Mouse (Mus musculus): ENCODE measurements around the gene Aamp. TPM values are rescaled to one million over a fixed set of nuclear protein-coding genes. Genes with fewer than 3 reads are reported as not detected.

Aamp gene
- polyA plus RNA-seq, 1 experiment from 2014 or later: 211 TPM

DNA sequence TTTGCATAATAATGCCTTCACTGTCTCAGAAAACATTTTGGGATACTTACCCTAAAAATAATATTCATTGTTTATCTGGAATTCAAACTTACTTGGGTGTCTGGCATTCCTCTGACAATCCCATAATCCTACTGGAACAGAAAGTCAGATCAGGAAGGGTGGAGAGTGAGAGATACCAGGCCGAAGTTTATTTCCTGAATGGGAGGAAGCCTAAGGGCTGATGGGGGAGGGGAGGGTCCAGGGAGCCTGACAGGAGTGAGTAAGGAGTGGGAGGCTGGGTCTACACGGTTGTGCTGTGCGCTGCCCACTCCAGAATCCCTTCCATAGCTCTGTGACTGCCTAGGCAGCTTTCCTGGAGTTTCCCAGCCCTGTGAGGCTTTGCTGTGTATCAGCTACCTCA is 25.2 kb upstream of the Aamp start:
- Histone ChIP-seq H3K9me3 (no peaks in the 10 kb centered on the region), H3K4me1 (no peaks in the 10 kb centered on the region; the same call in 1 of the 2 replicates), H3K36me3 (no peaks in the 10 kb centered on the region), H3K4me3 (no peak overlapping the region), H3K4me2 (replicated peaks) (no peak overlapping the region), H3K27me3 (no peaks in the 10 kb centered on the region), H3K27ac (replicated peaks) (no peak overlapping the region), H3K9ac (replicated peaks) (no peak overlapping the region)
- WGBS: 74% methylated on average over 3 of the region's 3 CpGs
- no peak for ATAC-seq (replicated peaks)

- H3K4me1 ChIP-seq: peaks cover 13% of the 10 kb centered on the region
- no peak for ATAC-seq (replicated peaks)
- H3K9ac ChIP-seq (replicated peaks): no peak overlapping the region
- H3K27me3 ChIP-seq: peaks cover 4% of the 10 kb centered on the region; the same call in 1 of the 2 replicates
- H3K9me3 ChIP-seq: no peaks in the 10 kb centered on the region
- H3K27ac ChIP-seq (replicated peaks): no peak overlapping the region
- no peak overlapping the region for H3K4me3 ChIP-seq
- no peak overlapping the region for H3K4me2 ChIP-seq (replicated peaks)
- 84% methylated on average over 10 of the region's 10 CpGs for WGBS
- H3K36me3 ChIP-seq: no peaks in the 10 kb centered on the region
Measured at GRCm38 (mm10) chr1:74308001-74308964, 23.7 kb upstream of the Aamp start.

DNA sequence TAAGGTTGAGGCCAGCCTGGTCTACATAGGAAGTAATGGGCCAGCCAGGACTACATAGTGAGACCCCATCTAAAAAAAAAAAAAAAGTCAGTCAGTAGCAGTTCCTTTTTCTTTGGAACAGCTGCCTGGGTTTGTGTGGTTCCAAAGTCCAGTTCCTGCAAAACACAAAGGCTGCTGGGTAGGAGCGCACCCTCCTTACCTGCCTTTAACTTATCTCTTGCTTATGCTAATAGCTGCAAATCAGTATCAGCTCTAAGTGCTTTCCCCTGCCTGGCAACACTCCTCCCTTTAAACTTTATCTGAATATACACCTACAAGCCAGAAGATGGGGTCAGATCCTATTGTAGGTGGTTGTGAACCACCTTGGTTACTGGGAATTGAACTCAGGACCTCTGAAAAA is 22.6 kb upstream of the Aamp start:
- WGBS: 89% methylated on average over 1 of the region's 1 CpGs
- Histone ChIP-seq H3K27me3 (peaks cover 4% of the 10 kb centered on the region; the same call in 1 of the 2 replicates), H3K27ac (replicated peaks) (no peak overlapping the region), H3K4me2 (replicated peaks) (no peak overlapping the region), H3K4me1 (peaks cover 13% of the 10 kb centered on the region), H3K9ac (replicated peaks) (no peak overlapping the region), H3K4me3 (no peak overlapping the region), H3K9me3 (no peaks in the 10 kb centered on the region), H3K36me3 (no peaks in the 10 kb centered on the region)
- no peak for ATAC-seq (replicated peaks)

DNA sequence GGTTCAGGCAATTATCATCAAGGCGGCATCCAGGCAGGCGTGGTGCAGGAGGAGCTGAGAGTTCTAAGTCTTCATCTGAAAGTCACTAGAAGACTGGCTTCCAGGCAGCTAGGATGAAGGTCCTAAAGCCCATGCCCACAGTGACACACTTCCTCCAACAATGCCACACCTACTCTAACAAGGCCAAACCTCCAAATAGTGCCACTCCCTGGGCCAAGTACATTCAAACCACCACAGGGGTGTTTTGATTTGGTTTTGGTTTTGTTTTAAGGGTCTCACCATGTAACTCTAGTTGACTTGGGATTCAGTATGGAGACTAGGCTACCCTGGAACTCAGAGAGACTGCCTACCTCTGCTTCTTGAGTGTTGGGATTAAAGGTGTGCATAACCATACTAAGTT is 21.0 kb upstream of the Aamp start, which contains the start of gene Tmbim1:
Tmbim1 (minus strand) TSS at position 101 of the 400 bp plus-strand sequence.
- WGBS: 85% methylated on average over 2 of the region's 2 CpGs
- peaks cover 4% of the 10 kb centered on the region; the same call in 1 of the 2 replicates for H3K27me3 ChIP-seq
- no peak within 1 kb of the TSS for H3K4me3 ChIP-seq
- H3K36me3 ChIP-seq: no peaks in the 10 kb centered on the region
- peaks cover 13% of the 10 kb centered on the region for H3K4me1 ChIP-seq
- no peak within 1 kb of the TSS for H3K9ac ChIP-seq (replicated peaks)
- peak within 1 kb of the TSS; percentile 81; the same call in 1 of the 2 replicates for H3K4me2 ChIP-seq (replicated peaks)
- no peaks in the 10 kb centered on the region for H3K9me3 ChIP-seq
- ATAC-seq (replicated peaks): no peak
- no peak within 1 kb of the TSS for H3K27ac ChIP-seq (replicated peaks)

- no peak overlapping the region for H3K9ac ChIP-seq (replicated peaks)
- ATAC-seq (replicated peaks): no peak
- no peak overlapping the region for H3K27ac ChIP-seq (replicated peaks)
- WGBS: 70% methylated on average over 4 of the region's 4 CpGs
- no peaks in the 10 kb centered on the region for H3K36me3 ChIP-seq
- peaks cover 13% of the 10 kb centered on the region for H3K4me1 ChIP-seq
- H3K9me3 ChIP-seq: no peaks in the 10 kb centered on the region
- H3K27me3 ChIP-seq: peaks cover 4% of the 10 kb centered on the region; the same call in 1 of the 2 replicates
- no peak overlapping the region for H3K4me2 ChIP-seq (replicated peaks)
- H3K4me3 ChIP-seq: no peak overlapping the region
Measured at GRCm38 (mm10) chr1:74304946-74305345, 20.4 kb upstream of the Aamp start.

- Histone ChIP-seq H3K9me3 (no peaks in the 10 kb centered on the region), H3K27ac (replicated peaks) (no peak overlapping the region), H3K4me1 (peaks cover 13% of the 10 kb centered on the region), H3K36me3 (no peaks in the 10 kb centered on the region), H3K4me3 (peak overlapping the region; percentile 45), H3K9ac (replicated peaks) (peak overlapping the region; percentile 50; the same call in 1 of the 2 replicates), H3K27me3 (peaks cover 4% of the 10 kb centered on the region; the same call in 1 of the 2 replicates), H3K4me2 (replicated peaks) (peak overlapping the region; percentile 81)
- WGBS: 11% methylated on average over 12 of the region's 12 CpGs
- ATAC-seq (replicated peaks): no peak
Measured at GRCm38 (mm10) chr1:74304339-74304790, 19.8 kb upstream of the Aamp start.

- Histone ChIP-seq H3K4me3 (peak overlapping the region; percentile 45), H3K9me3 (no peaks in the 10 kb centered on the region), H3K36me3 (no peaks in the 10 kb centered on the region), H3K27me3 (peaks cover 4% of the 10 kb centered on the region; the same call in 1 of the 2 replicates), H3K4me2 (replicated peaks) (peak overlapping the region; percentile 81), H3K27ac (replicated peaks) (no peak overlapping the region), H3K4me1 (peaks cover 13% of the 10 kb centered on the region), H3K9ac (replicated peaks) (peak overlapping the region; percentile 50)
- peak; percentile 72; the same call in 1 of the 2 replicates for ATAC-seq (replicated peaks)
- WGBS: 1% methylated on average over 56 of the region's 56 CpGs
Measured at GRCm38 (mm10) chr1:74303509-74304338, 19.2 kb upstream of the Aamp start.

GRCm38 (mm10) chr1:74302835-74303234 is 18.3 kb upstream of the Aamp start:
- Histone ChIP-seq H3K27me3 (peaks cover 4% of the 10 kb centered on the region; the same call in 1 of the 2 replicates), H3K4me3 (no peak overlapping the region), H3K4me2 (replicated peaks) (no peak overlapping the region), H3K4me1 (peaks cover 13% of the 10 kb centered on the region), H3K9me3 (no peaks in the 10 kb centered on the region), H3K36me3 (no peaks in the 10 kb centered on the region), H3K27ac (replicated peaks) (no peak overlapping the region), H3K9ac (replicated peaks) (no peak overlapping the region)
- WGBS: 83% methylated on average over 2 of the region's 2 CpGs
- ATAC-seq (replicated peaks): no peak

DNA sequence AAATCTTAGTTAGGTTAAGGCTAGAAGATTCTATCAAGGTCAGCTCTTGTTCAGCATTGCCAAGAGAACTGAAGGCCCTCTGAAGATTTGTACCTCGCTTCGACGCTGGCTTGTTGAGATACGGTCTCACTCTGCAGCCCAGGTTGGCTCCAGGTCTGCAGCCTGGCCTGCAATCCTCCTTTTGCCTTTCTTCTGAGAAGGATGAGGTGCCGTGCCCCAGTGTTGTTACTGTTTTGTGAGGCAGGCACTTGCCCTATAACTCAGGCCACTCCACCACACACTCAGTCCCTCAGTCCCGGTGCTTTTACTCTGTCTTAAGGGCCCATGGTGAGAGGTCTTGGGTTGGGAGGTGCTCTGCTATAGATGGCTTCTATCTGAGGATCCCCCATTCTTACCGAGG is 17.7 kb upstream of the Aamp start:
- H3K4me3 ChIP-seq: no peak overlapping the region
- H3K9me3 ChIP-seq: no peaks in the 10 kb centered on the region
- H3K36me3 ChIP-seq: no peaks in the 10 kb centered on the region
- peaks cover 4% of the 10 kb centered on the region; the same call in 1 of the 2 replicates for H3K27me3 ChIP-seq
- no peak for ATAC-seq (replicated peaks)
- H3K9ac ChIP-seq (replicated peaks): no peak overlapping the region
- WGBS: 93% methylated on average over 7 of the region's 7 CpGs
- H3K4me2 ChIP-seq (replicated peaks): no peak overlapping the region
- peaks cover 13% of the 10 kb centered on the region for H3K4me1 ChIP-seq
- no peak overlapping the region for H3K27ac ChIP-seq (replicated peaks)

DNA sequence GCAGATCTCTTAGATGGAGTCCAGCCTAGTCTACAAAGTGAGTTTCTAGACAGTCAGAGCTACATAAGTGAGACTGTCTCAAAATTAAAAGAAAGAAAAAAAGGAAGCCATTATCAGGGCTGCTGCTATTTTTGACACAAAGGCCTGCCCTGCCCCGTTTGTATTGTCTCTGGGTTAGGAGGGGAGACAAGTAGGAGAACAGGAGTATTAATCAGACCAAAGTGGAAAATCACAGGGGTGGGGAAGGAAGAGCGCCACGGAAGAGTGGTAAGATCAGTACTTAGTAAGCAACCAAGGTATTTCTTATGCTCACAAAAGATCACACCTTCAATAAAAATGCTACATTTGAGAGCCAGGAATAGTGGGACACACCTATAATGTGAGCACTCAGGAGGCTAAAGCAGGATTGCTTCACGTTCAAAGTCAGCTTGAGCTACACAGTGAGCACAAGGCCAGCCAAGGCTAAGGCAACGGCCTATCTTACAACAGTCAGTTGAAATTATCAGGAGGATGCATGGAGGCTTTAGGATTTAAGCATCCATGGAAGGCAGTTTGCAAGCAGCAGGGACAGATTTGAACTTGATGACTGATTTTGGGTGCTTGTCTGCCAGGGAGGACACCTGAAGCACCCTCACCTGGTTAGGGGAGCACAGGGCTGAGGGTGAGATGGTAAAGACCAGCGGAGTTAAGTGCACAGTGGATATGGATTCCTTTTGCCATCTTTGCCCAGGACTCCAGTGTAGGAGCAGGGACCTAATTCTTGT is 16.0 kb upstream of the Aamp start:
- 82% methylated on average over 6 of the region's 6 CpGs for WGBS
- H3K4me3 ChIP-seq: no peak overlapping the region
- H3K9me3 ChIP-seq: no peaks in the 10 kb centered on the region
- no peak overlapping the region for H3K27ac ChIP-seq (replicated peaks)
- H3K4me1 ChIP-seq: peaks cover 24% of the 10 kb centered on the region
- H3K4me2 ChIP-seq (replicated peaks): no peak overlapping the region
- H3K27me3 ChIP-seq: peaks cover 4% of the 10 kb centered on the region; the same call in 1 of the 2 replicates
- H3K36me3 ChIP-seq: no peaks in the 10 kb centered on the region
- H3K9ac ChIP-seq (replicated peaks): no peak overlapping the region
- ATAC-seq (replicated peaks): no peak

DNA sequence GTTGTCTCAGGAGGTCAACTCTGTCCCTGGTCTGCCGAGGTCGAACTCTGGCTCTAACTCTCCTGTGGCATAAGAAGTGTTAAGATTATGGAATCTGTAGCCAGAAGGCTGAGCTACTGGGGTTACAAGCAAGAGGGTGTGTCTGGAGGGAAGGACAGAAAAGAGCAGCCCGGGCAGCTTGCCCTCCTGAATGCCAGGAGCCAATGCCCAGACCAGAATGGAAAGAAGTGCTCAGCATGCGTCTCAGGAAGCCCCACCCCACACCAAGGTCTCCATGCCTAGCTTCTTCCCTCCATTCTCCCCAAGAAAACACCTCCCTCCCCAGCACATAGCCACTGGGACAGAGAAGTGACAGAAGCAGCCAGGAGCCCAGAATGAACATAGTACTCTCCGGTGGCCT is 14.5 kb upstream of the Aamp start:
- Histone ChIP-seq H3K4me2 (replicated peaks) (no peak overlapping the region), H3K4me3 (no peak overlapping the region), H3K4me1 (peaks cover 23% of the 10 kb centered on the region), H3K9ac (replicated peaks) (no peak overlapping the region), H3K36me3 (no peaks in the 10 kb centered on the region), H3K27ac (replicated peaks) (no peak overlapping the region), H3K9me3 (no peaks in the 10 kb centered on the region), H3K27me3 (peaks cover 3% of the 10 kb centered on the region; the same call in 1 of the 2 replicates)
- 70% methylated on average over 5 of the region's 5 CpGs for WGBS
- ATAC-seq (replicated peaks): no peak

All from forebrain, embryonic 15.5 days (tissue).